Mouse (Mus musculus) forelimb bud, embryonic 11.5 days (tissue): ENCODE results near the gene Slc25a25.

ENCODE experiments used
- DNase-seq: peaks from one replicate; pipeline ENCODE4 v3.0.0-alpha.2; 2012; ENCODE audit warnings: low read depth, low spot score

Gene Slc25a25

DNA sequence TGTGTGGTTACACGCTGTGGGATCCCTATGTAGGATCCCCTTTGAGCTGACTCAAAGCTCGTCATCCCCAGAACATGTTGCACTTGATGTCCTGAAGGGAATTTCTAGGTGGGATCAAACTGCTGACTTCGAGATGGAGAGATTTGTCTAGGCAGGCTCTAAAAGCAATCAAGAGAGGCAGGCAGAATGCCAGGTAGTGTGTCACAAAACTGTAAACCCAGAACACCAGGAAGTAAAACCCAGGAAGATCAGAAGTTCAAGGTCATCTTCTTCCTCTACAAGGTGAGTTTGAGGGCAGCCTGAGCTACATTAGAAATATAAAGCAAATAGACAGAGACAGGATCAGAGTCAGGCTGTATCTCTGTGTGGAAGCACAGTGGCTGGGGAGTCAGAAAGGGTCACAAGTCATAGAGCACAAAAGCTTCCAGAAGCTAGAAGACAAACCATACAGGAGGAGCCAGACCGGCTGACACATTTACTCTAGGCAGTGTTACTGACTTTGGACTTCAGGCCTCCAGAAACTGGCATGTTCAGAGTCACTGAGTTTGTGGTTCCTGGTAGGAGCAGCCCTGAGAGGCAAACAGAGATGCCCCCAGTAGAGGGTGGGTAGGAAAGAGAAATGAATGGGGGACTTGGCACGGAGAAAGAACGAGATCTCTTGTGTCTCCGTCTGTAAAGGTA, 44.0 kb downstream of the Slc25a25 start:
- no peak for DNase-seq

DNA sequence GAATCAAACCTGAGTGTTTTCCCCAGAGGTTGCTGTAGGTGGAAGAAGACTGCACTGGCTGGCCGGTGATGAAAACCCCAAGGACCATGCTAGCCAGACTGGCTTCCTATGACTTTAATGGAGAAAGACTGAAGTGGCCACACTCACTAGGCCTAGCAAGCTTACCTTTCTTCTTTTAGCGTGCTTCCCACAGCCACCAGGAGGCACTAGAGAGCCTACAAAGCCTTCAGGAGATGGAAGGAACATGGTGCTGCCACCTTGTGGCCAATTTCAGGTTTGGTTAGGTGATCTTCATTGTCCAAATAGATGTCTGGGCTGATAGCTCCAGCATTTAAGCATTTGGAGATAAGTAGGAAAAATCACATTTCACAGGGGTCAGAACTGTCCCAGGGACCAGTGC, 46.6 kb downstream of the Slc25a25 start:
- DNase-seq, result peak; percentile 98

DNA sequence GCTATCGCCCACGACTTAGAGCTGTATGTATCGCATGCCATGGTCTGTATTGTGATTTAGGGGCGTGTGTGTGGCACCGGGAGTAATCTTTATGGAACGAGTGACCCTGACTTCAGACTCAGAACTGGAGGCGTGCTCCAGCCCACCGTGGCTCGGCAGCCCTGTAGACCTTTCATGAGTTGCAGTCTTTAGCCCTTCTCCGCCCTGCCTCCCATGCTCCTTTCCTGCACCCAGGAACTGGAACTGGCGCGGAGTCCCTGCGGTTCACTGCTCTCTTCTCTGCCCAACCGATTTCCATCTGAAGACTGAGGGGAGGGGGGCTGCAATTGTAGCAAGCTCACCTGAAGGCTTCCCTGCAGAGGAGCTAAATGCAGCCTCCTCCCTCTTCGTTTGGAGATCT, 54.5 kb downstream of the Slc25a25 start:
- no peak for DNase-seq

GRCm38 (mm10) chr2:32395946-32396621, 55.2 kb downstream of the Slc25a25 start:
- DNase-seq, result peak; percentile 92

GRCm38 (mm10) chr2:32395484-32395945, 55.7 kb downstream of the Slc25a25 start, which contains the start of gene Ptges2:
Gene Ptges2 (plus strand): TSS chr2:32395896.
- DNase-seq, result peak; percentile 86

- DNase-seq, result no peak
These were observed 56.3 kb downstream of the Slc25a25 start for GRCm38 (mm10) chr2:32394973-32395372.

DNA sequence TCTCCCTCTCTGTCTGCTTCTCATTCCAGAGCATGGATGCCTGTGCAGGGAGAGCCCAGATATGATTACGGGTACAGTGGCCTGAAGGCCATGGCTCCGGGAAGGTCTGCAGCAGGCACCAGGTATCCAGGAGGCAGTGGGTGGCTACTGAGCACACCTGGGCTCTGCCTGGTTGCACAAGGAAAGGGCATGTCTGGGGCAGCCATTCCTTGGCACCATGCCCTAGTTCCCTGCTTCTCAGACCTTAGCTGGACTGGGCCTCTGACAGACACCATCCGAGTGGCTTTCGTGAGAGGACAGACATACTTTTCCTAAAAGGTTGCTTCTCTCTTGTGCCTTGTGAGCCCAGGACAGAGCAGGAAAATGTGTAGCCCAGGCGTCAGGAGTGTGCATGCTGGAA, 59.2 kb downstream of the Slc25a25 start:
- DNase-seq, result no peak

DNA sequence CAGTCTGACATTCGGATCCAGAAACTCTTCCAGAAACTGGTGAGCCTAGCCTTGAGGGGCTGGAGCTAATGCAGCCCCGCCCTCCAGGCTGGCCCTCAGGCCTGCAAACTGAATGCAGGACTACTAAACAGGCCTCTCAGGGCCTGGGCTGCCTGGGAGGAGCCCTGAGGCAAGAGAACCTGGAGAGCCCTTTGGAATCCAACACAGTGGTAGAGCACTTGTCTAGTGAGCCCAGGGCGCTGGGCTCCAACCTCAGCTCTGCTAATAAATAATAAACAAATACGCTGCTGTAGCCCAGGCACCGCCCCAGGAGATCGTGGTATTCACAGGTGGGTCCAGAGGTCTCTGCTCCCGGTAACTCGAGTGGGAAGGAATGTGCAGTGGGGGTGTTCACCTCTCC, 60.4 kb downstream of the Slc25a25 start:
- no peak for DNase-seq

DNA sequence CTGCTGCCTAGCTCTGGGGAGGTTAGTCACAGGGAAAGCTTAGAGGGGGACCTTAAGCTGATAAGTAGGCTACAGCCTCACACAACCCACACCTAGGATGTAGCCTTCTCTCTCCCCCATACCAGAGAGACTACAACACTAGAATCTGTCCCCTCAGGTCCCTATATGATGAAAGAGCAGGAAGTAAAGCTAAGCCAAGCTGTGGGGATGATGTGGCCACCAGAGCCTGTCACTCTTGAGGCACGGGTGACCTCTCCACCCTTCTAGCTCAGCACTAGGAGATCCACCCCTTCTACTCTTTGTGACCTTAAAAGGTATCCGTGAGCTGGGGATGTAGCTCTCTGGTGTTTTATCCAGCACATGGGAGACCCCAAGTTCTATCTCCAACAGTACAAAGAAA, 62.1 kb downstream of the Slc25a25 start:
- no peak for DNase-seq

GRCm38 (mm10) chr2:32387706-32388490, 63.3 kb downstream of the Slc25a25 start, which contains the start of gene Lcn2:
Gene Lcn2 (minus strand): TSS chr2:32388252.
- DNase-seq, result no peak

DNA sequence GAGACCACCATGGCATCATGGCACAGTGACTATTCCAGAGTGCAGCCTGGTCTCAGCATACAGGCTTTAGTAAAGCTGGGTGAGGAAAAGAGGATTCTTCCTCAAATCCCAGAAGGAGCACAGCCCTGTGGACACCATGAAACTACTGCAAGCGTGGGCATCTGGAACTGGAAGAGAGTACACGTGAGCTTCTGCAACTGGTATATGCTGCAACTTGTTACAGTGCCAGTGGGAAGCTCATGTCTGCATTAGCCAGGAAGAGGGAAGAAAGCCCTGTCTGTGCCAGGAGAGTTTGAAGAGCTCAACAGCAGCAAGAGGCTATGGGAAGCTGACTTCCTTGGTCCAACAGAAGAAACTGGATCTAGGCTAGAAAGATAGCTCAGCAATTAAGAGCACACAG, 68.6 kb downstream of the Slc25a25 start:
- DNase-seq, result no peak

GRCm38 (mm10) chr2:32381775-32382223, 69.4 kb downstream of the Slc25a25 start, which contains the start of gene 1110008P14Rik:
Gene 1110008P14Rik (minus strand): TSS chr2:32381938.
- DNase-seq, result peak; percentile 92

DNA sequence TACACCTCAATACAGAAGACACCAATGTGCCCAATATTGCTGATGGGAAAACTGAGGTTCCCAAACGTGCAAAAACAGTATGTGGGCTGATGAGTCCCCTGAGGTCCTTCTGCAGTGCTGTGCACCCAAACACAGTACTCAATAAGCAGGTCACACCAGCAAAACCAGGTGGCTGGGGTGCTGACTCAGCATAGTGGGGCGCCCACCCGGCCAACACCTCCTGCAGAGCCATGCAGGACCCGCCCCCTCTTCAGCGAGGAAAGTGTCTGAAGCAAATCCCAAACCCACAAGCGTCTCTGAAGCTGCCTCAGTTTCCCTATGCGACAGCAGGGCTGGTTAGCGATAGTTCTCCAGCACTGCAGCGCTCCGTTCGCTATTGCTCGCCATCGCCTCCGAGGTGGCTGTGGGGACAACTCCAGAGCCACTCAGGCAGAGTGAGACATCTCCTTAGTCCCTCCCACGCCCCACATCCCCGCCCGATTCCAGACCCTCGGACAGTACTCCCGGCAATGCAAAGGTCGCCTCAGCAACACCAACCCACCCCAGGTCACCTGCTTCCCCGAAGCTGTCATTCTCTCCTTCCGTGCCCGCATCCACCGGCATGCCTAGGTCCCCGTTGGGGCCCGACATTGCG, 70.0 kb downstream of the Slc25a25 start:
- no peak for DNase-seq

GRCm38 (mm10) chr2:32380001-32380500, 71.2 kb downstream of the Slc25a25 start:
- no peak for DNase-seq

GRCm38 (mm10) chr2:32376963-32377362, 74.3 kb downstream of the Slc25a25 start:
- DNase-seq, result no peak

- DNase-seq, result no peak
These were observed 75.8 kb downstream of the Slc25a25 start for GRCm38 (mm10) chr2:32375317-32375940.

DNA sequence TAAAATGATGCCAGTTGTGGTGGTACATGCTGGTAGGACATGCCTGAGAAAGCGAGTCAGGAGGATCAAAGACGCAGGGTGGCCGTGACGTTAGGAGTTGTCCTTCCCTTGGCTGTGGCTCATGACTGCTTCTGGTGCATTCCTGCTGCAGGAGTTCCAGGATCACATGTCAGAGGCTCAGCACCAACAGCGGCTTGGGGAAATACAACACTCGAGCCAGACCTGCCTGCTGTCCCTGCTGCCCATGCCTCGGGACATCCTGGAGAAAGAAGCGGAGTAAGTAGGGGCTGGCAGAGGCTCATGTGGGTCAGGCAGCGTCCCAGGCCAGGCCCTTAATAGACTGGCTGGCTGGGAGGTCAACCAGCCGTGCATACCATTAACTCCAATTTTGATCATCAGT, 77.1 kb downstream of the Slc25a25 start:
- no peak for DNase-seq

DNA sequence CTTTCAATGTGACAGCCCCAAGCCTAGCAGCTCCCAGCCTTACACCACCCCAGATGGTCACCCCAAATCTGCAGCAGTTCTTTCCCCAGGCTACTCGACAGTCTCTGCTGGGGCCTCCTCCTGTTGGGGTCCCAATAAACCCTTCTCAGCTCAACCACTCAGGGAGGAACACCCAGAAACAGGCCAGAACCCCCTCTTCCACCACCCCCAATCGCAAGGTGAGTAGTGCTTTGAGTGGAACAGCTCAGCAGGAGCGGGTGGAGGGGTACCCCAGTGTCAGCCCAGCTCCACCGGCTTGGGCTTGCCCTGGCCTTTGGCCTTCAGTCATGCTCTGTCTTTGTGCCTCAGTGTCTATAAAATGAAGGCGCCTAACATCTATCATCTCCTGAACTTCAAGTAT, 83.9 kb downstream of the Slc25a25 start:
- no peak for DNase-seq
